Mouse (Mus musculus): Measurements from ENCODE around the gene Dbx1. TPM values are rescaled to one million over a fixed set of nuclear protein-coding genes. Genes with fewer than 3 reads are reported as not detected.

Dbx1 gene
- not detected for polyA plus RNA-seq (2014; fragmentation: Illumina TruSeq; extraction: RNeasy Lipid Tissue Mini Kit (QIAGEN cat#74804); ENCODE audit: low replicate concordance)

DNA sequence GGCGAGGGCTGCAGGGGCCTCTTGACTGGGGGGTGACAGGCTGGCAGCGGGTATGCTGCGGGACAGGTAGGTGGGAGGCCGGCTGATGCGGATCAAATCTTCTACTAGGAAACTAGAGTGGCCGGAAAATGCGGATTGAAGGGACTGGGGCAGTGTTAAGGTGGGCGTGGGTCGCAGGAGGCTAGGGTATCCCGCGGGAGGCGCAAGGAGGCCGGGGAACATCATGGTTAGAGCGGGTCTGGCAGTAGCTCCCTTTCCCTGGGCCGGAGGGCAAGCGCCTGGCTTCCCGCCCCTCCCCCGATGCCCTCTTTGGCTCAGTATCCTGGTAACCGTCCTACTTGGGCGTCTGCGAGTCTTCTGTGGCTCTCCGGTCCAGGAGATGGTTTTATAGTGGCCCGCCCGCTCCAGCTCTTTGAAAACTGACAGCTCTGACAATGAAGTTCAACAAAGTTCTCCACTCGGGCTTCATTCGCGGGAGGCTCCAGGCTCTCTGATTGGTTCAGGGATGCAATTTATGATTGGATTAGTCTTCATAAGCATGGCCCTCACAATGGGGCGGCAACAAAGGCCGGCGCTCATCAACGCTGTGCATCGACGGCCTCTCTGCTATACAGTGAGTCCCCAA lies at the start of gene Dbx1:
TSS of gene Dbx1 (minus strand) at position 359 of the 625 bp plus-strand sequence.

Other genes starting within 250 kb of the Dbx1 start
- gene Htatip2, start 122.3 kb upstream of the Dbx1 start, polyA plus RNA-seq (2014; fragmentation: Illumina TruSeq; extraction: RNeasy Lipid Tissue Mini Kit (QIAGEN cat#74804); ENCODE audit: low replicate concordance) = 10.7 TPM
- gene Prmt3, start 141.5 kb upstream of the Dbx1 start, polyA plus RNA-seq (2014; fragmentation: Illumina TruSeq; extraction: RNeasy Lipid Tissue Mini Kit (QIAGEN cat#74804); ENCODE audit: low replicate concordance) = 14.1 TPM

All from small intestine, adult 10 weeks (tissue).